Mouse (Mus musculus) c-Kit-positive CD71-negative TER-119-negative erythroid progenitor cells, embryonic 14.5 days (primary cell): ENCODE data around the gene 9430038I01Rik.
"Not testable (repeated sequence)": the region's sequence is repeated elsewhere in the genome, so short reads cannot be mapped to it uniquely, and the experiment has no call there.

Experiments
- DNase-seq: peaks from one replicate; pipeline ENCODE4 v3.0.0-alpha.2; 2013; ENCODE audit warnings: low read depth

The 9430038I01Rik gene

DNA sequence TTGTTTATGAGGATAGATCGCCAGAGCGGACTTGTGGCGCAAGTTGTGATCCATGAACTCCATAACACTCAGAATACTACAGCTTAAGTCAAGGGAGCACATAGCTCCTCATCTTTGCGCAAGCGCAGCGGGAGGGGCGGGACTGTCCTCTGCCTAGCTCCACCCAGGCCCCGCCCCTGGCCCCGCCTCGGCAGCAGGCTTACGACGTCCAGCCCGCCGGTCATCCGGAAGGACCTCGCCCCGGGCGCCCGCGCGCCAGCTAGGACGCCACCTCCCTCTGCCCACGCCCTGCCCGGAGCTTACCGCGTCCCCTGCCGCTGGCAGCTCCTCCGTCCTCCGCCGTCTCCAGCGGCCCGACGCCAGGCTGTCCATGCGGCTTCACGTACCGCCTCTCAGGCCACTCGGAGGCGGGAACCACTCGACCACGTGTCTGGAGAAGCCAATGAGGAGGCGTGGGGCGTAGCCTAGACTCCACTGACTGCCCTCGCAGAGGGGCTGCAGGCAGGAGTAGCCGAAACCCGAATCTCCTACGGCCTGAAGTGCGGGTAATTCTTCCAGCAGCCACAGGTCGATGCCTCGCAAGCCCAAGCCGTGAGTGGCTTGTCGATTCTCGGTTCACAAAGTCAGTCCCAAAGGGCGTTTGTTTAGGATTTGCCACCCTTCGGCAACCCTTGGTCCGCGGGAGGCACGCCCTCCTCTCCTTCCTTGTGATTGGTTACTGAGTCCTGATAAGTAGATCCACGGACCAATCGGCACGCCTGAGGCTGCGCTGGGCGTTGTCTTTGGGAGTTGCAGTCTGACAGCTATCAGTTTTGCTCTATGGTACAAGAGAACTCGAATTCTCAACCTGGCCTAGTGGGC lies at the start of gene 9430038I01Rik:
Gene 9430038I01Rik, minus strand, starts transcription at position 426 of the 861 bp plus-strand sequence.
- DNase-seq: peak; percentile 90

DNA sequence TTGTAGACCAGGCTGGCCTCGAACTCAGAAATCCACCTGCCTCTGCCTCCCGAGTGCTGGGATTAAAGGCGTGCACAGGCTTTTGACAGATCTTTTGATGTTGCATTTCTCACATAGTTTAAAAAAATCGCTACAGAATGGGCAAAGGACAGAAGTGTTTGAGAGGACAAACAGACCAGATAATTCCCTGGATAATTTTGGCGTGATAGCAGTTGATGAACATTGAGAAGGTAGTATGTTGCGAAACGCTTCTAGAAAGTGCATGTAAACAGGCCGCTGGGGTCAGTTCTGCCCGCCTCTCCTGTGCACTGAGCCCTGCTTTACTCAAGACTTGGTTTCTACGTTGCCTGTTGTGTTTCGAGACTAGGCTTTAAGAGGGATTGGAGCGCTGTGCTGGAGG lies 34.8 kb upstream of the 9430038I01Rik start:
- DNase-seq: no peak

DNA sequence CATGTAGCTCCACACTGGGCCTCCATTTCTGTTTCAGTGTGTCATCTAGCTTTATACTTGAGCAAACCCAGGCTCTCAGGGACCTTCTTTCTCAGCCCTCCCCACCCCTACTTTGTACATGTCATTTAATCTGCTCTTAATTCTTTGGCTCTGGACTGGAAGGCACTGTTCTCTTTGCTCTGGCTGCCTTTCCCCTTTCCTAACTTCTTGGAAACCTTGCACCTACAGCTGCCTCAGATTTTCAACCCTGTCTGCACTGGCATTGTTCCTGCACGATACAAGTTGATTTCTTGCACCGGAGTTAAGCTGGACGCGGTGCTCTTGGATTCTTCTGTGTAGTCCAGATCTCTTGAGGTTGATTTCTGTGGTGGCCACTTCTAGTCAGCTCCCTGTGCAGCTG lies 32.4 kb upstream of the 9430038I01Rik start:
- DNase-seq: no peak

DNA sequence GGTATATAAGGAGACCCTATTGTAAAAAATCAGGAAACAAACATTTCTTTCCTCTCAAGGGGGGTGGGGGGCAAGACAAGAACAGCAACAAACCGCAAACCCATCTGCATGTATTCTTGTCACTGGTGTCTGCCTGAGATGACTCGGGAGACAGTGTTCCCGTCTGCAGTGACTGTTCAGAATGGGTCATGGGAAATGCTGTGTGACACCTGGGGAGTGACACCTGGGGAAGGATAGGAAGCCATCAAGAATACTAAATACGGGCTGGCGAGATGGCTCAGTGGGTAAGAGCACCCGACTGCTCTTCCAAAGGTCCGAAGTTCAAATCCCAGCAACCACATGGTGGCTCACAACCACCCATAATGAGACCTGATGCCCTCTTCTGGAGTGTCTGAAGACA lies 28.4 kb upstream of the 9430038I01Rik start:
- not testable (repeated sequence) for DNase-seq

DNA sequence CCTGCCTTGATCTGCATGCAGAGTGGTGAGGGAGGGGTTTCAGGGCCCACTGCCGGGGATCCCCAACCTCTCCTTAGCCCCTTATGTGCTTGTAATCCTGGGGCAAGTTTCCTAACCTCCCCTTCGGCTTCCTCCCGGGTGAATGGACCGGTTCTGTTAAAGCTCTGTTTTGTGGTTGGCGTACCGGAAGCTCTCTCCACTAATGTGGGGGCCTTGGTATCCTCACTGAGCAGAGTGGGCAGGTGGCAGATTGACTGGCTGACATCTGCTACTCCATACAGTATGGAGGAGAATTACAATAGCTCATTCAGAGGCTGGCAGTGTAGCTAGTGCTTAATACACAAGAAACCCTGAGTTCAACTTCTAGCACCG lies 27.6 kb upstream of the 9430038I01Rik start:
- peak; percentile 18 for DNase-seq

DNA sequence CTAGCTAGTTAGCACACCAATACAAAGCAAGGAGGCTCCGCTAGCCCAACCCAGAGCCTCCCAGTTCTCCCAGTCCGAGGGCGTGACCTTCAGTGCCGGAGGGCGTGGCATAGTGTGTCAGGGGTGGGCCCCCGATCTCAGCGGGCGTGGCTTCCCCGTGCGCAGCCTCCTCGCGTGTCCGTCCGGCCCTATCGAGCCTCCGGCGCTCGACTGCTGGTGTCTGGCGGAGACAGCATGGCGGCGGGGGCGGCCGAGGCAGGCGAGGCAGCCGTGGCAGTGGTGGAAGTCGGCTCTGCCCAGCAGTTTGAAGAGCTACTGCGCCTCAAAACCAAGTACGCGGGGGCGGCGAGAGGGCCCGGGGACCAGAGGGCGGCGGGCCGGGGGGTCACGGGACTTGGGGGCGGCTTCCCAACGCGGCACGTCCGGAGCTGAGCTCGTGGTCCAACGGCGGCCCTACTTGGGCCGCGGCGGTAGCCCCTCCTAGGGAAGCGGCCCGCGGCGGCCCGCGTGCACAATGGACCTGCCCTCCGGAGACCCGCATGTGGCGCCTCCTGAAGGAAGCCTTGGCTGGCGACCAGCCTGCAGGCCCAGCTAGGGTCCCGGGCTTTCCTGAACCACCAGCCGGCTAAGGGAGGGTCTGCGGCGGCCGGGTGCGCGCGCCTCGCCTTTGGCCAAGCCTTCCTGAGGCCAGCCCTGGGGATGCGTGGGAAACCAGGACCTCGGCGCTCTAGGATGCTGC lies 27.0 kb upstream of the 9430038I01Rik start, which contains the start of gene Glrx3:
Gene Glrx3, plus strand, starts transcription at position 175 of the 739 bp plus-strand sequence.
- peak; percentile 94 for DNase-seq

DNA sequence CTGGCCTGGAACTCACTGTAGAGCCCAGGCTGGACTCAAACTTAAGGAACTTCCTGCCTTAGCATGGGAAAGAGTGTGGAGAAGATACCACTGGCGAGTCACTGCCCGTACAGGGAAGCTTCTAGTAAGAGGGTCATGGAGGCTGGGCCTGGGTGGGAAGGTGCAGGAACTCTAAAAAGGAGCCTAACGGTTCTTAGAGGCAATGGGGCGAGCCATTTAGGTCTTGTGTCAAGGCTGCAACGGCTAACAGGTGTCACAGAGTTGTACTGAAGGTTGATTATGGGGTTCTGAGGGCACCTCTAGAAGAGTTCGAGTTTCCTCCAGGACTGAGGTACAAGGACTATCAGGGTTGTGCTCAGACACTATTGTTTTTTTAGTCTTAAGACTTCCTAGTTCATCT lies 26.3 kb upstream of the 9430038I01Rik start:
- no peak for DNase-seq

DNA sequence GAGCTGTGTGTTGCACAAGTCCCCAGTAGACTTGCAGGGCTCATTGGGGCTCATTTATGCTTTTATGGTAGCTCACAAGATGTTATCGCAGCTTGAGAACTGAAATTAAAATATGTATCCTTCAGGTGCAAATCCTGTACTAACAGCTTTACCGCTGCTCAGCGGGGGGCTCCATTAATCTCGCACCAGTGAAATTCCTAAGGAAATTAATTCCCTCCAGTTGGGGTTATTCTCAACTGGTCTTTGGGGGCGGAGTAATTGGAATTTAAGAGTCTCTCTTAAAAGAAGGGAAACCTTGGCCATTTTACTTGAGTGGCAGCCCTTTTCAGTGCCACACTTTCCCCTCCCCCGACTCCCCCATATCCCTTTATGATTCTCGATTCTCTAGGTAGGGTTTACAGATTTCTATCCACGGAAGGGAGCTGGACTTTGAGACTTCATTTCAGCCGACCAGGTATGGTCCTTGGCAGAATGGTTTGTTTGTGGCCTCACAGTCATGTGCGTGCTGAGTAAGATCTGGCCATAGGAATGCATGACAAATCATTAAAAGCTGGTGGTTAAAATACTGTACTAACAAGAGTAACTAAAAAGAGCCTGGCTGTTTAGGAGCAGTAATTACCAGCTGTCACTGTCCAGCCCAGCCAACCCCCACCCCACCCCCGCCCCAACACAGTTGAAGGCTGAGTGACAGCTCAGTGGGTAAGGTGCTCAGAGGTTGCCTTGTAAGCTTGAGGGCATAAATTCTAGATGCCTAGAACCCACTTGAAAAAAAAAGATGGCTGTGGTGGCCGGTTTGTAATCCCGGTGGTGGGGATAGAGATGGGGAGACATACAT lies 21.4 kb upstream of the 9430038I01Rik start:
- no peak for DNase-seq

DNA sequence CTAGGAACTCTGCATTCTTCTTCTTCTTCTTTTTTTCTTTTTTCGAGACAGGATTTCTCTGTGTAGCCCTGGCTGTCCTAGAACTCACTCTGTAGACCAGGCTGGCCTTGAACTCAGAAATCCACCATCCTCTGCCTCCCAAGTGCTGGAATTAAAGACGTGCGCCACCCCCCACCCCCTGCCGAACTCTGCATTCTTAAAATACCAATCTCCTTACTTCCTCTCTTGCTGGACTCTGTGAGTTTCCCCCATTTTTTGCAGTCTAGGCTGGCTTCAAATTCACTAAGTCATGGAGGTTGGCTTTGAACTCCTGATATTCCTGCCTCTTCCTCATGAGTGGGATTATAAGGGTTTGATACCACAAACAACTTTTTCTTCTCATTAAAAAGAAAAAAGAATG lies 16.1 kb upstream of the 9430038I01Rik start:
- no peak for DNase-seq

DNA sequence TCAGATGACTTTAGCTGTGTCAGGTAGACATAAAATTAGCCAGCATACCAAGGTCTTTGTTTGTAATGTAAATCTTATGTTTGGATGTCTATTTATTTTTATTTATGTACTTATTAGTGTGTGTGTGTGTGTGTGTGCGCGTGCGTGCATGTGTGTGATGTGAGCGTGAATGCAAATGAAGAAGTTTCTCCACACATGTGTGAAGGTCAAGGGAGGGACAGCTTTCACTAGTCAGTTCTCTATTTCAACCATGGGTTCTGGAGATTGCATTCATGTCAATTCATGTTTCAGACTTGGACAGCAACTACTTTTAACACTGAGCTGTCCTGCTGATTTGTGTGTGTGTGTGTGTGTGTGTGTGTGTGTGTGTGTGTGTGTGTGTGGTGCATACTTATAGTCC lies 10.7 kb upstream of the 9430038I01Rik start:
- no peak for DNase-seq

DNA sequence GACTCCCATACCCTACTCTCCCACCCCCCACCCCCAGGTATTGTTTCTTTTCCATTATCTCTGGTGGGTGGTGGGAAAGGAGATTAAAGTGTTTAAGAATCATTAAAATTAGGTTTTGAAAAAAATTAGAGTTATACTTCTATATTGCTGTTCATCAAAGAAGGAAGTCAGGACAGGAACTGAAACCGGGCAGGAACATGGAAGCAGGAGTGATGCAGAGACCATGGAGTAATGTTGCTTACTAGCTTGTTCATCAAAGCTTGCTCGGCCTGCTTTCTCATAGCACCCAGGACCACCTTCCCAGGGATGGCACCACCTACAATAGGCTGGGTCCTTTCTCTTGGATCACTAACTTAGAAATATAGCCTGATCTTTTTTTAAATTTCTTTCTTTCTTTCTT lies 10.0 kb upstream of the 9430038I01Rik start:
- DNase-seq: no peak

DNA sequence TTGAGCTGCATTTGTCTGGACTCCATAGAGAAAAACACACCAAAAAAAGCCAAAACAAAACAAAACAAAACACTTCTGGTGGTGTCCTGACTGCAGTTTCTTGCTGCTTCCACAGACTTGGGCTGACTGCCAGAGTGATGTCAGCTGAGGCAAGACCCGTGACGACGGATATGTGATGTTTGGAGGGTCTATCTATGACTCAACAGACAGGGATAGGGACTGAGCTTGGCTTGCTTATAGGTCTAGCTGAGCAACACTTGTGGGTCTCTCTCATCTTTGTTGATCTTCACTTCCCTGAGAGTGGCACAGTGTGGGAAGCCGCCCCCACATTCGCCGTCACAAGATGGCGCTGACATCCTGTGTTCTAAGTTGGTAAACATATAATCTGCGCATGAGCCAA lies 4.1 kb upstream of the 9430038I01Rik start:
- no peak for DNase-seq

DNA sequence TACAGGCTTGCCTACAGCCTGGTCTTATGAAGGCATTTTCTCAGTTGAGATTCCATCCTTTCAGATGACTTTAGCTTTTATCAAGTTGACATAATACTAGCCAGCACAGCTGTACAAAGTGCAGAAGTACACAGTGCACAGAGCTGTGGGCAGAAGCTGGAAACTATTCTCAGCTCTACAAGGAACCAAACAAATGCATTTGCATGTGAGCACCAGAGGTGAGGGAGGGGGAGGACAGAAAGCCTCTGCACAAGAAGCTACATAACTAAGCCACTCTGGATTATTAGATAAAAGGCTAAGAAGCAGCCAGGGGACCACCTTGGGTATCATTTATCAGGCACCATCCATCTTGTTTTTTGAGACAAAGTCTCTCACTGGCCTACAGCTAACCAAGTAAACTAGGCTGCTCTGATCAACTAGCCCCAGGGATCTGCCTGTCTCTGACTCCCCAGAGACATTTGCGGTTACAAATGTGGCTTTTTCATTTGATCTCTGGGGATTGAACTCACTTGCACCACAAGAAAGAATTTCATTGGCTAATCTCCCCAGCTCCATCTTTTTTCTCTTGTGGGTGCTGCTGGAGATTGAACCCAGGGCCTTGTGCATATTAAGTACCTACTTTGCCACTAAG lies 3.0 kb downstream of the 9430038I01Rik start:
- DNase-seq: no peak

DNA sequence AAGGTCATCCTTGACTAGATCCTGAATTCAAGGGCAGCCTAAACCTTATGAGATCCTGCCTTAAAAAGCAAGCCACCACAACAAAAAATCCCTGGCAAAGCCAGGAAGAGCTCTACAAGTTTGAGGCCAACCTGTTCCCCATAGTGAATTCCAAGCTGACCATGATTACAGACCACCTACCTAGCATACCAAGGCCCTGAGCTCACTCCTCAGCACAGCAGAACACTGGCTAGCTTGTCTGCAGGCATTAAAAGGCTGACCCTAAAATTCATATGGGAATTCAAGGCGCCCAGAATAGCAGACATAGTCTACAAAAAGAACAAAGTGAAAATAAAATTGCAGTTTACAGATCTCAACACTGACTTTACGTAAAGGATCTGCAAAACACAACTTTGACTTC lies 6.4 kb downstream of the 9430038I01Rik start:
- DNase-seq: no peak

DNA sequence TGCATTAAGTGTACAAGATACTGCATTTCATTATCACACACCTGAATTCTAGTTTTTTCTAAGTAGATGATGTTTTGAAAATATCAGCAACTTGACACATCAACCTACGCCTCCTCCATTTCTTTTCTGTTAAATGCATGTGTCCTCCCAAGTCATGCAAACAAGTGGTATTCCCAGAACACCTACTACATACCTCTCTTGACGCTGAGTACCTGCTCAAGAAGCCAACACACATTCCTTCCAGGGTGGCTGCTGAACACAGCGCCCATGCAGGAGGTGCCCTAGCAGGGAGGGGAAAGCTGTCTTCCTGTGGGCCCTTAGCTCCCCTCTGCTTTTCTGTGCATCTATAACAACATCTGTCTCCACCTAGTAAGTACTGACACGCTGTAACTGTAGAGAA lies 11.6 kb downstream of the 9430038I01Rik start:
- DNase-seq: no peak

DNA sequence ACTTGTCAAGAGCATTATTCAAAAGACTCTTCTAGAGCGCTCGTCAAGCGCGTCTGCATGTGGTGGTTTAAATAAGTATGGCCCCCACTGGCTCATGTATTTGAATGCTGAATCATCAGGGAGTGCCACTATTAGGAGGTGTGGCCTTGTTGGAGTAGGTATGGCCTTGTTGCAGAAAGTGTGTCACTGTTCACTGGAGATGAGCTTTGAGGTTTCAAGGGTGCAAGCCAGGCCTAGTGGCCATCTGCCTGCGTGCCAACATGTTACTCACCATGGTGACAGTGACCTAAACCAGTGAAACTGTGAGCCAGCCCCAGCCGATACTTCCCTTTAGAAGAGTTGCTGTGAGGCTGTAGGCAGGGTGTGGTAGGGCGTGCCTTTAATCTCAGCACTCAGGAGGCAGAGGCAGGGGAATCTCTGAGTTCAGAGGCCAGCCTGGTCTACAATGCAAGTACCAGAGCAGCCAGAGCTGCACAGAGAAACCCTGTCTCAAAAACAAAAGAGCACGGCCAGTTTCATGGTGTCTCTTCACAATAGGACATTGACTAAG lies 13.1 kb downstream of the 9430038I01Rik start:
- DNase-seq: no peak

DNA sequence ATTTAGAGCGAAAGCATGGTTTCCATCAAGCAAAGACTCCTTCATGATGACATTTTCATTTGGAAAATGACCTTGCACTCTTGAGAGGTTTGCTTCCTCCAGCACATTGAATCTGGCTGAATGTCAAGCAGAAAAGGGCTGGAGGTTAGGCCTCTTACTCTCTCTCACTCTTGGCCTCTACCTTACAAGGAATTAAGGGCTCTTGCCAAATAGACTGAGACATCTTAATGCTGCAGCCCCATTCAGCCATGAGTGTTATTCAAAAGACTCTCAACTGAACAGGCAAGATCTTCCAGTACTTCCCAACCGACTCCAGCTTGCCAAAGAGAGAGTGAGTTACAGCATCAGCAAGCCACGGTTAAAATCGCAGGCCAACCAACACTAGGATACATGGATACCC lies 15.1 kb downstream of the 9430038I01Rik start:
- DNase-seq: no peak

DNA sequence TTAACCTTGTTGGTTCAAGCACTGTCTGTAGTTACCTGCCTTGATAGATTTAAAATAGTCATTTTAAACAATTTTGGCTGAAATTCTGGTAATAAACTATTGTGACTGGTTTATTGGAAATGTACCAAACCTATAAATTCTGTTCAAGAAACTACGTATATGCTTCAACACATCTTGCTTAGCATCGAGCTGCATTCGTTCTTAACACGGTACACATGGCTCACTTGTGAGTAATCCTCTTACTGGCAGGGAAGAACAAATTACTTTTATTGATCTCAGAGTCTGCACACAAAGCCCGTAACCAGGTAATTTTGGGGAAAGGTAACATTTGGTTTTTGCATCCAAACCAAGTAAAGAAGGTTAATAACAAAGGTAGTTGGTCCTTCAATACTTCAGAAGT lies 22.7 kb downstream of the 9430038I01Rik start:
- DNase-seq: no peak

DNA sequence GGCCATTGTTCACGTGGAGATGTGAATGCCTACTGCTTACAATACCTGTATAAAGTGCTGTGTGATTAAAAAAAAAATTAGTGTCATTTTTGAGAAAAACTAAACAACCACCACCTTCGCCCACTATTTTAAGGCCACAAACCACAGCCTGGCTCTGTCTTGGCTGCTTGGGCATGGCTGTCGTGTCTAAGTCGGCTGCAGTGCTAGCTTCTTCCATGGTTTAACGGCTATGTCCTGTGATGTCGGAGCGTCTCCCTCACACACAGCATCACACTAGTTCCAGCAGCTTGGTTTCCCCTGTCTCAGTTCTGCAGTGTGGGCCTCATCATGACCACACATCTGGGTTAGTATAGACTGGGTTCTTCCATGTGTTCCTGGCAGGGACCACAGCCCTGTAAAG lies 35.6 kb downstream of the 9430038I01Rik start:
- no peak for DNase-seq

DNA sequence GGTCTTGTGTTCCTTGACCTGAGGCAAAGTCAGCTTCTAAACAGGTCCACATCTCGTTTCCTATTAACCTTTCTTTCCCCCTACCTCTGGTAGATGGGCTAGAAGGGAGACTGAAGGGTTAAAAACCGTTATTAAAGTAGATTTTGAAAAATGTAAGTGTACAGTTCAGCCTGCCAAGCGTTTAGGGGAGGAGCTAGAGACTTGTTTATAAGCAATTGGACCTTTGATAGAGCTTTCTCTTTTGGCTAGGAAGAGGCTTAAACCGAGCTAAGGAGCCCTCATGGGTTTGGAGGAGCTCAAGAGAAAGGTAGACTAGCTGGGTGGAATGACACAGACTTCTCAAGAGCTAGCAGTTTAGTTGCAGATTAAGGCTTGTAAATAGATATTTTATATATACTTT lies 38.8 kb downstream of the 9430038I01Rik start:
- DNase-seq: no peak

DNA sequence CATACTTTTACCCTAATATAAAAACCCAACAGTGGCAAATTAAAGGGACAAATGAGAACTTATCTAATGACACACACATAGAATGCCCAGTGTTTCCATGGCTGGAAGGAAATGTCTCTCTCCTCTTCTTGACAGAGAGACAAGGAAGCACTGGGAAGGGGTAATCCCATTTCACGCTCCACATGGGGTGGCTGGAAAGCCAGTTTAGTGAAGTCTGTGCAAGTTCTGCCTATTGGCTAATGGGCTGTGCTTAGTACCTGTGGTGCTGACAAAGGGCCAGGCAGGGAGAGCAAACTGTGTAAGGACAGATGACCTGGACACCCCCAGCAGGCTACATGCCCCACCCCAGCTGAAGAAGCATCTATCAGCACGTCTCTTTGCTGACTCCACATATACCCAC lies 40.4 kb downstream of the 9430038I01Rik start:
- no peak for DNase-seq

DNA sequence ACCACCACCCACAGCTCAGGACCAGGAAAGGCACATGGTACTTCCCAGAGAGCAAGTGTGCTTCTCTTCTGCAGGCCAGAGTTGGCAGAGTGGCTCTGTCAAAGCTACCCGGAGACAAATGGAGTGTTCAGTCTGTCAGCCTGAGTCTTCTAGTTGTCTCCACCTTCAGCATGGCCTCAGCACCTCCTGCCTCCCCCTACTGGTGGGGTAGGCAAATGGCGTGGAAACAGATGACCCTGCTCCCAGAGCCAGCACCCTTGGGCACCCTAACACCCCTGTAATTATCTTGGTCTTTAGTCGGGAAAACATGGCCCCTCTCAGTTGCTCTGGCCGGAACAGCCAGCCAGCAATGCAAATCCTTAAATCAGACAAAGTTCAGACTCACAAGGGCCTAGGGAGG lies 43.8 kb downstream of the 9430038I01Rik start:
- DNase-seq: no peak
